Comparison of ENCODE assay signal across 8 mouse cellular contexts in genomic region chr7:30492765-30493164, GRCm38 (mm10). TPM values are rescaled to one million over a fixed set of nuclear protein-coding genes. Genes with fewer than 3 reads are reported as not detected.
DNase-seq lines count a peak whose midpoint lies in the region; ATAC-seq lines count a peak whose summit lies in the region.
"Had no signal": no experiment of that assay in that cellular context is flagged by ENCODE, and none has a peak within 500 bp of the region (broad histone marks: within the 10 kb centered on the region; RNA-seq: fewer than 3 reads in every experiment).

No protein-coding gene starts in this region.

- peak; percentile 26 for DNase-seq in Muller cell, postnatal 12 days (ENCODE audit: inconsistent ontology term)
- DNase-seq in cerebellum, adult 9-11 months, result peak; percentile 75
- peak; percentile 61 to 76 for DNase-seq in gastrocnemius, postnatal 4 days (ENCODE audit: low spot score in 2 of 2)
- DNase-seq in layer of hippocampus, adult 9-10 months (ENCODE audit: low spot score), result peak; percentile 55
- DNase-seq in lung, postnatal 10 days, result peak; percentile 84
- DNase-seq in spleen, adult 12 weeks (ENCODE audit: low spot score), result peak; percentile 59

- ATAC-seq in CD4-positive, CD25-positive, alpha-beta regulatory T cell, adult 4 months, result peak; percentile 26

RNA-seq across cellular contexts. Expression of gene Prodh2, which starts 0.7 kb away (rescaled TPM):
- polyA plus RNA-seq in CD4-positive, CD25-positive, alpha-beta regulatory T cell, adult 4 months (2017; shearing (Covaris generic)), result not detected
- under 1 TPM in 1 of 2 experiments, not detected in 1; 0.44 TPM for total RNA-seq in gastrocnemius, postnatal 4 days (2021)
- polyA plus RNA-seq: macrophage had no signal

RNA-seq across cellular contexts. Expression of gene Nphs1, which starts 34.6 kb away (rescaled TPM):
- polyA plus RNA-seq in CD4-positive, CD25-positive, alpha-beta regulatory T cell, adult 4 months (2017; shearing (Covaris generic)), result not detected
- not detected for total RNA-seq in gastrocnemius, postnatal 4 days (2021)
- polyA plus RNA-seq: macrophage had no signal

RNA-seq across cellular contexts. Expression of gene Kirrel2, which starts 35.3 kb away (rescaled TPM):
- not detected for polyA plus RNA-seq in CD4-positive, CD25-positive, alpha-beta regulatory T cell, adult 4 months (2017; shearing (Covaris generic))
- total RNA-seq in gastrocnemius, postnatal 4 days (2021), result under 1 TPM; 0.39 to 0.93 TPM
- polyA plus RNA-seq: macrophage had no signal

RNA-seq across cellular contexts. Expression of gene Arhgap33, which starts 42.1 kb away (rescaled TPM):
- polyA plus RNA-seq in CD4-positive, CD25-positive, alpha-beta regulatory T cell, adult 4 months (2017; shearing (Covaris generic)), result under 1 TPM; 0.46 to 0.67 TPM
- 1 to 10 TPM; 9.6 to 9.8 TPM for total RNA-seq in gastrocnemius, postnatal 4 days (2021)

RNA-seq across cellular contexts. Expression of gene Aplp1, which starts 47.4 kb away (rescaled TPM):
- polyA plus RNA-seq in CD4-positive, CD25-positive, alpha-beta regulatory T cell, adult 4 months (2017; shearing (Covaris generic)), result 1 to 10 TPM; 3.1 to 3.5 TPM
- 1 to 10 TPM; 3.5 to 4.2 TPM for total RNA-seq in gastrocnemius, postnatal 4 days (2021)

Comparison
In these comparisons a context has a peak if more than half of its experiments do, and no peak if none do; other contexts are left out.
1. Peak in every context shown above with its lines: DNase-seq and ATAC-seq.
2. DNase-seq: peak in every context shown above with its lines; median percentile 84 in lung, postnatal 10 days; 75 in cerebellum, adult 9-11 months; 68 in gastrocnemius, postnatal 4 days; 59 in spleen, adult 12 weeks; 55 in layer of hippocampus, adult 9-10 months; 26 in Muller cell, postnatal 12 days.